Mouse (Mus musculus): Measurements from ENCODE around the gene Rcc2.

Gene Rcc2

GRCm38 (mm10) chr4:140700269-140701018 lies at the start of gene Rcc2:
Gene Rcc2 (plus strand): TSS chr4:140700541.
- peak; percentile 83 for DNase-seq (ENCODE audit: low read depth, low spot score)

- DNase-seq (ENCODE audit: low read depth, low spot score), result no peak
Observed at GRCm38 (mm10) chr4:140653835-140654583, 46.3 kb upstream of the Rcc2 start.

GRCm38 (mm10) chr4:140654798-140655197 lies 45.5 kb upstream of the Rcc2 start:
- DNase-seq (ENCODE audit: low read depth, low spot score), result no peak

- no peak for DNase-seq (ENCODE audit: low read depth, low spot score)
Observed at GRCm38 (mm10) chr4:140656529-140656928, 43.8 kb upstream of the Rcc2 start.

GRCm38 (mm10) chr4:140657681-140658575 lies 42.4 kb upstream of the Rcc2 start:
- no peak for DNase-seq (ENCODE audit: low read depth, low spot score)

- no peak for DNase-seq (ENCODE audit: low read depth, low spot score)
Observed at GRCm38 (mm10) chr4:140661406-140662022, 38.8 kb upstream of the Rcc2 start.

GRCm38 (mm10) chr4:140662453-140662852 lies 37.9 kb upstream of the Rcc2 start:
- DNase-seq (ENCODE audit: low read depth, low spot score), result no peak

- no peak for DNase-seq (ENCODE audit: low read depth, low spot score)
Observed at GRCm38 (mm10) chr4:140662882-140663585, 37.3 kb upstream of the Rcc2 start.

- no peak for DNase-seq (ENCODE audit: low read depth, low spot score)
Observed at GRCm38 (mm10) chr4:140665053-140665452, 35.3 kb upstream of the Rcc2 start.

GRCm38 (mm10) chr4:140665760-140666159 lies 34.6 kb upstream of the Rcc2 start, which contains the start of gene Arhgef10l:
Gene Arhgef10l (minus strand): TSS chr4:140666012.
- DNase-seq (ENCODE audit: low read depth, low spot score), result no peak

- DNase-seq (ENCODE audit: low read depth, low spot score), result no peak
Observed at GRCm38 (mm10) chr4:140667802-140668201, 32.5 kb upstream of the Rcc2 start.

GRCm38 (mm10) chr4:140673527-140674264 lies 26.6 kb upstream of the Rcc2 start:
- DNase-seq (ENCODE audit: low read depth, low spot score), result no peak

GRCm38 (mm10) chr4:140674345-140674926 lies 25.9 kb upstream of the Rcc2 start:
- DNase-seq (ENCODE audit: low read depth, low spot score), result peak; percentile 76

GRCm38 (mm10) chr4:140679038-140679437 lies 21.3 kb upstream of the Rcc2 start:
- DNase-seq (ENCODE audit: low read depth, low spot score), result peak; percentile 59

GRCm38 (mm10) chr4:140679723-140680380 lies 20.5 kb upstream of the Rcc2 start:
- peak; percentile 89 for DNase-seq (ENCODE audit: low read depth, low spot score)

GRCm38 (mm10) chr4:140680731-140681397 lies 19.5 kb upstream of the Rcc2 start:
- peak; percentile 65 for DNase-seq (ENCODE audit: low read depth, low spot score)

- DNase-seq (ENCODE audit: low read depth, low spot score), result no peak
Observed at GRCm38 (mm10) chr4:140683608-140684007, 16.7 kb upstream of the Rcc2 start.

- peak; percentile 88 for DNase-seq (ENCODE audit: low read depth, low spot score)
Observed at GRCm38 (mm10) chr4:140684141-140684871, 16.0 kb upstream of the Rcc2 start.
